Mouse (Mus musculus): ENCODE data around the gene Itpripl1.
"Not testable (repeated sequence)": the region's sequence is repeated elsewhere in the genome, so short reads cannot be mapped to it uniquely, and the experiment has no call there.

Itpripl1 gene

GRCm38 (mm10) chr2:127092000-127092399, 51.2 kb downstream of the Itpripl1 start:
- DNase-seq (ENCODE audit: low spot score): no peak

DNA sequence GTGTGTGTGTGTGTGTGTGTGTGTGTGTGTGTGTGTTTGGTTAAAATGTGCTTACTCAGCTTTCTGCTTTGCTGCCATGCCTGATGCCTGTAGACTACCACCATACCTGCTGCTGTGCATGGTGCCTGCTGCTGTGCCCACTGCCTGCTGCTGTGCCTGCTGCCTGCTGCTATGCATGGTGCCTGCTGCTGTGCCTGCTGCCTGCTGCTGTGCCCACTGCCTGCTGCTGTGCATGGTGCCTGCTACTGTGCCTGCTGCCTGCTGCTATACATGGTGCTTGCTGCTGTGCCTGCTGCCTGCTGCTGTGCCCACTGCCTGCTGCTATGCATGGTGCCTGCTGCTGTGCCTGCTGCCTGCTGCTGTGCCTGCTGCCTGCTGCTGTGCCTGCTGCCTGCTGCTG, 53.1 kb downstream of the Itpripl1 start:
- DNase-seq (ENCODE audit: low spot score): not testable (repeated sequence)
